Mouse (Mus musculus): ENCODE results near the gene Pif1. TPM values are rescaled to one million over a fixed set of nuclear protein-coding genes. Genes with fewer than 3 reads are reported as not detected.

The Pif1 gene
- 0.20 TPM for polyA plus RNA-seq (2014; fragmentation: Illumina TruSeq; extraction: RNeasy Lipid Tissue Mini Kit (QIAGEN cat#74804); ENCODE audit: low read depth, low replicate concordance)

DNA sequence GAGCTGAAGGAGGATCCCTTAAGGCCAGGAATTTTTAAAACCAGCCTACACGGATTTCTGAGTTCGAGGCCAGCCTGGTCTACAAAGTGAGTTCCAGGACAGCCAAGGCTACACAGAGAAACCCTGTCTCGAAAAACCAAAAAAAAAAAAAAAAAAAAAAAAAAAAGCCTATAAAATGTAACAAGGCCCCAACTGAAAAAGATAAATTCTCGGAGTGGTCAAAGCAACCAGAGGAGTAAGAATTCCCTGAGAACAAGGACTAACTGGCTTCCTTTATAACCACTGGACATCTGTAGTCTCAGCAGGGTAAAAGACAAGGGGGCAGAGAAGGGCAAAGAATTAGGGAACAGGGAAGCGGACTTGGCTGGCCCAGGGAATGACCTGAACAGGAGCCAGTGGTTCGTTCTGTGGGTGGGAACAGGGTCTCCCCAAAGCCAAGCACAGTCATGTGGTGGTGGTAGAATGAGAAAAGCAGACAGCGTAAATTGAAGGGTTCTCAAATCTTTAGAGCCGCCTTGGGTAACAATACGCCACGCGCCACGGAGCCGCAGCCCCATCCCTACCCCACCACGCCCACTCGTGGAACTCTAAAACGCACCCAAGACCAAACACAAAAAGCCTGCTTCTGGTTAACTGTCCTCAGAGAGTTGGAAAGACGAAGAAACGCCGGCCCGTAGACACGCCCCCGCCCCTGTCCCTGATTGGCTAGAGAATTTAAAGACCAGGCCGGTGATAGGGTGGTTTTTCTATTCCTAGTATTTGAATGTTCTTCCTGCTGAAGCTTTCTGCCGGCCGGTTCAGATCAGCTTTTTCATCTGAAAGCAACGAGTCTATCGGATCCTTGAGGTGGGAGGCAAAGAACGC, at the start of gene Pif1:
Gene Pif1, plus strand, starts transcription at position 755 of the 864 bp plus-strand sequence.

DNA sequence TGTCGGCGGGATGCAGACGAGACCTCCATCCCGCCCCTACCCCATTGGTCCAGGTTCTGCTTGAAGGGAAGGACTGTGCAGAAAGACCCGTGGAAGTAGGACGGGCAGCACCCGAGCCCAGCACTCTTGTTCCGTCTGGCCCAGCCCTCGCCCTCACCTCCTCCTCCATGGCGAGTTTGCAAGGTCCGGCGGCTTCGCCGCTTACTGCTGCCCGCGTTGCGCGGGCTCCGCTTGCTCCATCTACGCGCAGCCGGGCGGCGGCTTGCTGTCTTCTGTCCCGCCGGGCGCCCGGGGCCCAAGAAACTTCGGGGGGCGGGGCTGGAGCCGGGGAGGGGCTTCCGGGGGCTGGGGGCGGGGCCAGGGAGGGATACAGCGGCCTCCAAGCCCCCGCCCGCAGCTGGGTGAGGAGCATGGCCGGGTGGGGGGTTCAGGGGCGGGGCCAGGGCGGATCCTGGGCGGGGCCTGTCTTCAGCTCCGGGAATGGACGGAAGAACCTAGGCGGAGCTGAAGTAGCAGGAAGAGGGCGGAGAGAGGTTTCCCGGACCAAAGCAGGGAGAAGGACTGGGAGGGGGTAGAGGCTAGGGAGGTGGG, 7.1 kb upstream of the Pif1 start, which contains the start of gene Plekho2:
Gene Plekho2, minus strand, starts transcription at position 260 of the 591 bp plus-strand sequence.

DNA sequence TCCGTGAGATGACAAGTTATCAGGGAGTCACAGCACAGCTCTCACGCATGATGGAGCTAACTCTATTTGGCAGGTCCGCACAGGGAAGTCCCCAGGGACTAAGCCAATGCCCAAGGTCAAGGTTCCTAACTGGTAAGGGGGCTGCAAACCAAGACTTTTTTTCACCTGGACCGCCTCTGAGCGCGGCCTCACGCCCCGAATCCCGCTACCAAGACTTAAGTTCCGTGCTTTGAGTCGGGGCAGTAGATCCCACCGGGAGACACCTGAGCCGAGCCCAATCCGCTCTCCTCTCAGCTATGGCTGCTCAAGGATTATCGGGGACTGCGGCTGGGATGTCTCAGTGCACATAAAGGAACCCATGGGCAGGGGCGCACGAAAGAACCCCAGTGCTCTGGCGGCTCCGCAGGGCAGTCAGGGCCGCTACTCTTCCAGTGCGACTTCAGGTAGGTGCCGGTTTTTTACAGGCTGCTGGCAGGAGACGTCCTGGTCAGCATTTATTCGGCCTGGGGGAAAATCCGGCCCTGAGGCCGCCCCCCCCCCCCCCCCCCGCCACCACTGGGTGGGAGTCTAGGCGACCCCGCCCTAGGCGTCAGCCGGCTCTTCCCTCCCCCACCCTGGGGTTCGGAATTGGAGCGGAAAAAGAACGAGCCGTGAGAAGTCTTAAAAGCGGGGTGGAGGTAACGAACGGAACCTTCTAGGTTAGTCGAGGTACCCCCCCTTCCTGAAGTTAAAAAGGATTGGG, 42.2 kb downstream of the Pif1 start, which contains the start of gene Rbpms2:
Gene Rbpms2, plus strand, starts transcription at position 624 of the 742 bp plus-strand sequence.

Other genes with a start within 250 kb of the Pif1 start
- gene Pdcd7, start 241.1 kb upstream of the Pif1 start, polyA plus RNA-seq (2014; fragmentation: Illumina TruSeq; extraction: RNeasy Lipid Tissue Mini Kit (QIAGEN cat#74804); ENCODE audit: low read depth, low replicate concordance), result 11.8 TPM
- not detected for gene Ubap1l, start 226.1 kb upstream of the Pif1 start, polyA plus RNA-seq (2014; fragmentation: Illumina TruSeq; extraction: RNeasy Lipid Tissue Mini Kit (QIAGEN cat#74804); ENCODE audit: low read depth, low replicate concordance)
- 0.61 TPM for gene Kbtbd13, start 195.5 kb upstream of the Pif1 start, polyA plus RNA-seq (2014; fragmentation: Illumina TruSeq; extraction: RNeasy Lipid Tissue Mini Kit (QIAGEN cat#74804); ENCODE audit: low read depth, low replicate concordance)
- 20.7 TPM for gene Rasl12, start 188.7 kb upstream of the Pif1 start, polyA plus RNA-seq (2014; fragmentation: Illumina TruSeq; extraction: RNeasy Lipid Tissue Mini Kit (QIAGEN cat#74804); ENCODE audit: low read depth, low replicate concordance)
- gene Slc51b, start 164.2 kb upstream of the Pif1 start, polyA plus RNA-seq (2014; fragmentation: Illumina TruSeq; extraction: RNeasy Lipid Tissue Mini Kit (QIAGEN cat#74804); ENCODE audit: low read depth, low replicate concordance), result not detected
- gene Mtfmt, start 151.4 kb upstream of the Pif1 start, polyA plus RNA-seq (2014; fragmentation: Illumina TruSeq; extraction: RNeasy Lipid Tissue Mini Kit (QIAGEN cat#74804); ENCODE audit: low read depth, low replicate concordance), result 14.9 TPM
- gene Spg21, start 126.2 kb upstream of the Pif1 start, polyA plus RNA-seq (2014; fragmentation: Illumina TruSeq; extraction: RNeasy Lipid Tissue Mini Kit (QIAGEN cat#74804); ENCODE audit: low read depth, low replicate concordance), result 75.8 TPM
- gene Ankdd1a, start 67.0 kb upstream of the Pif1 start, polyA plus RNA-seq (2014; fragmentation: Illumina TruSeq; extraction: RNeasy Lipid Tissue Mini Kit (QIAGEN cat#74804); ENCODE audit: low read depth, low replicate concordance), result not detected
- 20.2 TPM for gene Plekho2, start 7.1 kb upstream of the Pif1 start, polyA plus RNA-seq (2014; fragmentation: Illumina TruSeq; extraction: RNeasy Lipid Tissue Mini Kit (QIAGEN cat#74804); ENCODE audit: low read depth, low replicate concordance)
- 14.7 TPM for gene Rbpms2, start 42.5 kb downstream of the Pif1 start, polyA plus RNA-seq (2014; fragmentation: Illumina TruSeq; extraction: RNeasy Lipid Tissue Mini Kit (QIAGEN cat#74804); ENCODE audit: low read depth, low replicate concordance)
- gene Oaz2, start 80.8 kb downstream of the Pif1 start, polyA plus RNA-seq (2014; fragmentation: Illumina TruSeq; extraction: RNeasy Lipid Tissue Mini Kit (QIAGEN cat#74804); ENCODE audit: low read depth, low replicate concordance), result 107 TPM
- gene Zfp609, start 240.4 kb downstream of the Pif1 start, polyA plus RNA-seq (2014; fragmentation: Illumina TruSeq; extraction: RNeasy Lipid Tissue Mini Kit (QIAGEN cat#74804); ENCODE audit: low read depth, low replicate concordance), result 12.7 TPM